ENCODE assay signal across 16 mouse cellular contexts in genomic region chr17:31335344-31336080, GRCm38 (mm10). TPM values are rescaled to one million over a fixed set of nuclear protein-coding genes. Genes with fewer than 3 reads are reported as not detected.
DNase-seq lines count a peak whose midpoint lies in the region; ATAC-seq lines count a peak whose summit lies in the region.
"Had no signal": no experiment of that assay in that cellular context is flagged by ENCODE, and none has a peak within 500 bp of the region (broad histone marks: within the 10 kb centered on the region; RNA-seq: fewer than 3 reads in every experiment).

No protein-coding gene starts in this region.

- peaks cover 7% of the 10 kb centered on the region; the same call in 1 of the 2 replicates for H3K27me3 ChIP-seq in heart, embryonic 12.5 days (replicated peaks)
- H3K27me3 ChIP-seq: embryonic facial prominence, embryonic 15.5 days; hindbrain, embryonic 15.5 days had no signal

- H3K4me1 ChIP-seq in heart, embryonic 12.5 days (replicated peaks): no peaks in the 10 kb centered on the region
- H3K4me1 ChIP-seq: embryonic facial prominence, embryonic 15.5 days; hindbrain, embryonic 15.5 days had no signal

- no peaks in the 10 kb centered on the region for H3K9me3 ChIP-seq in heart, embryonic 12.5 days (replicated peaks)
- H3K9me3 ChIP-seq: embryonic facial prominence, embryonic 15.5 days; hindbrain, embryonic 15.5 days had no signal

- 84% methylated on average over 22 of the region's 22 CpGs for WGBS in heart, embryonic 12.5 days

- DNase-seq in ovary, postnatal 36 days (ENCODE audit: low spot score): peak; percentile 23
- no peak for DNase-seq in ovary, postnatal 14 days (ENCODE audit: low spot score)
- peak; percentile 51 for DNase-seq in cerebellum, adult 9-10 months
- DNase-seq in kidney, postnatal 10 days: peak; percentile 49
- DNase-seq in urinary bladder, postnatal 14 days (ENCODE audit: low spot score): no peak
- DNase-seq in layer of hippocampus, postnatal 25 days (ENCODE audit: extremely low spot score in 1 of 2, low spot score in 1 of 2): no peak
- DNase-seq: gastrocnemius, postnatal 25 days; heart, postnatal 14 days; lung, postnatal 36 days; spleen, adult 18-20 months had no signal

- no peak overlapping the region for H3K4me3 ChIP-seq in heart, embryonic 12.5 days
- H3K4me3 ChIP-seq: embryonic facial prominence, embryonic 15.5 days; hindbrain, embryonic 15.5 days had no signal

- H3K9ac ChIP-seq in heart, embryonic 12.5 days: no peak overlapping the region
- H3K9ac ChIP-seq: embryonic facial prominence, embryonic 15.5 days; hindbrain, embryonic 15.5 days had no signal

- H3K4me2 ChIP-seq in heart, embryonic 12.5 days: no peak overlapping the region
- H3K4me2 ChIP-seq: embryonic facial prominence, embryonic 15.5 days; hindbrain, embryonic 15.5 days; midbrain, embryonic 11.5 days had no signal

- H3K27ac ChIP-seq in heart, embryonic 12.5 days (ENCODE audit: poor library complexity, severe bottlenecking): no peak overlapping the region
- H3K27ac ChIP-seq: embryonic facial prominence, embryonic 15.5 days; hindbrain, embryonic 15.5 days had no signal

- no peaks in the 10 kb centered on the region for H3K36me3 ChIP-seq in heart, embryonic 12.5 days
- H3K36me3 ChIP-seq: embryonic facial prominence, embryonic 15.5 days; hindbrain, embryonic 15.5 days had no signal

- ATAC-seq in heart, embryonic 12.5 days (ENCODE audit: insufficient number of reproducible peaks, low FRiP score): no peak
- ATAC-seq: CD4-positive, CD25-positive, alpha-beta regulatory T cell, adult 4 months had no signal

RNA-seq across cellular contexts. Expression of gene Slc37a1, which starts 48.9 kb away (rescaled TPM):
- total RNA-seq in layer of hippocampus, postnatal 25 days (2021): 1 to 10 TPM; 5.5 to 8.0 TPM
- polyA plus RNA-seq in heart, embryonic 12.5 days (2016; fragmentation: Nextera tagmentation; extraction: Ambion mirVana): 5.5 TPM in 2 replicates

RNA-seq across cellular contexts. Expression of gene Pde9a, which starts 50.5 kb away (rescaled TPM):
- total RNA-seq in layer of hippocampus, postnatal 25 days (2021): 10 to 100 TPM; 24.9 to 30.7 TPM
- 5.5 and 5.6 TPM in 2 replicates for polyA plus RNA-seq in heart, embryonic 12.5 days (2016; fragmentation: Nextera tagmentation; extraction: Ambion mirVana)
- total RNA-seq: common myeloid progenitor, adult 5-6 weeks had no signal
- polyA plus RNA-seq: CD4-positive, CD25-positive, alpha-beta regulatory T cell, adult 4 months had no signal

RNA-seq across cellular contexts. Expression of gene Rsph1, which starts 58.3 kb away (rescaled TPM):
- 10 to 100 TPM; 13.8 to 14.2 TPM for total RNA-seq in layer of hippocampus, postnatal 25 days (2021)
- polyA plus RNA-seq in heart, embryonic 12.5 days (2016; fragmentation: Nextera tagmentation; extraction: Ambion mirVana): 1.6 and 1.8 TPM in 2 replicates
- total RNA-seq: common myeloid progenitor, adult 5-6 weeks had no signal

Comparison
In these comparisons a context has a peak if more than half of its experiments do, and no peak if none do; other contexts are left out.
1. DNase-seq: peak in ovary, postnatal 36 days (single experiment), cerebellum, adult 9-10 months (single experiment) and kidney, postnatal 10 days (single experiment); none in ovary, postnatal 14 days (single experiment), urinary bladder, postnatal 14 days (single experiment) and layer of hippocampus, postnatal 25 days (0 of 2).